Mouse (Mus musculus) intestine, postnatal 0 days (tissue): ENCODE data around the gene Rtn4r. TPM values are rescaled to one million over a fixed set of nuclear protein-coding genes. Genes with fewer than 3 reads are reported as not detected.

Experiments used
- ATAC-seq: fragments of 200-750 bp; cut with Nextera tagmentation; 2 replicates; pipeline ENCODE4 v1.8.0; 2017; ENCODE audit warnings: mild to moderate bottlenecking, moderate TSS enrichment, moderate library complexity
- H3K27ac ChIP-seq: fragments of 300-500 bp; sonication (generic); 2 replicates; pipeline ENCODE4 v1.5.1; 2014; ENCODE audit warnings: mild to moderate bottlenecking, low read depth, low read length, moderate library complexity
- H3K27me3 ChIP-seq: fragments of 300-500 bp; sonication (generic); replicated peaks from 2 replicates; pipeline ENCODE4 v1.6.1; 2014; ENCODE audit warnings: low read length, mixed read lengths; ENCODE audit not compliant: control insufficient read depth, insufficient read depth
- H3K36me3 ChIP-seq: fragments of 300-500 bp; sonication (generic); 2 replicates; pipeline ENCODE4 v1.6.1; 2014; ENCODE audit warnings: mild to moderate bottlenecking, moderate library complexity; ENCODE audit not compliant: control insufficient read depth, insufficient read depth
- H3K4me1 ChIP-seq: fragments of 300-500 bp; sonication (generic); replicated peaks from 2 replicates; pipeline ENCODE4 v1.6.1; 2014; ENCODE audit warnings: antibody characterized with exemption, low read length, mixed read lengths; ENCODE audit not compliant: control insufficient read depth, insufficient read depth
- H3K4me2 ChIP-seq: fragments of 300-500 bp; sonication (generic); replicated peaks from 2 replicates; pipeline ENCODE4 v1.6.1; 2014; ENCODE audit warnings: low read depth, mild to moderate bottlenecking, moderate library complexity
- H3K4me3 ChIP-seq: fragments of 300-500 bp; sonication (generic); 2 replicates; pipeline ENCODE4 v1.5.1; 2014; ENCODE audit warnings: low read depth, low read length
- H3K9ac ChIP-seq: fragments of 300-500 bp; sonication (generic); 2 replicates; pipeline ENCODE4 v1.6.1; 2014; ENCODE audit warnings: mild to moderate bottlenecking, low read depth, low read length
- H3K9me3 ChIP-seq: fragments of 300-500 bp; sonication (generic); 2 replicates; pipeline ENCODE4 v1.6.1; 2016; ENCODE audit warnings: mixed run types; ENCODE audit not compliant: control insufficient read depth
- CTCF ChIP-seq: sonication (generic); IDR thresholded peaks from 2 replicates; pipeline ENCODE4 v1.5.1; 2016; ENCODE audit warnings: low read depth, mild to moderate bottlenecking, control low read depth, antibody characterized with exemption, moderate library complexity
- WGBS: fragments of 180-500 bp; shearing (Covaris S2); extraction: QIAGEN DNeasy Blood & Tissue Kit; methylation state at CpG from one replicate; pipeline ENCODE4 v1.1.7; 2014; 5-methylcytosine and 5-hydroxymethylcytosine counted together
- polyA plus RNA-seq: library from polyadenylated mRNA; unstranded; fragments of >200 nt; fragmentation: Nextera tagmentation; extraction: Ambion mirVana; gene quantifications from 2 replicates; pipeline ENCODE4 v1.2.1, GENCODE M21; 2015

Rtn4r gene
- polyA plus RNA-seq, 1 experiment from 2014 or later, result 1.9 TPM

DNA sequence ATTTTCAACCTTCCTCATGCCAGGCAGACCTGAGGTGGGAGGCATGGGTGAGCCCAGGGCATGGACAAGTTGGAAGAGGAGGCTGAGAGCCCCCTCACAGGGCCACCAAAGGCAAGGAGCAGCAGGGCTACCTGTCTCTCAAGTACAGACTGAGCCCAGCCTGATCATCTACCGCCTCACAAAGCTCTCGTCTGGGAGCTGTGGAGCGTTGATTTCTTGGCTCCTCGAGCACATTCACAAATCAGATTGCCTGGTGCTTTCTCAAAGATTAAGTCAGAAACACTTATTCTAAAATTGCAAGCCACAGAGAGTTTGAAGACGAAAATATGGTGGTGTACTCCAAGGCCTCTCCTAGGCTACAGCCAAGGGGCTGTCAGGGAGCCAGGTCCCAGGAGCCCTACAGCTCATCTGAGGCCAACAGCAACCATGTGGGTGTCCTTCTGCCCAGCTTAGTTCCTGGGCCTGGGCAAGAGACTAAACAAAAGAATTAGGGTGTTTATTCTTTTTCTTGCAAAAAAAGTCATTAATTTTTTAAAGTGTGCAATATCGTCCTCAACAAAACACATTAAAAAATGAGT is 39.3 kb downstream of the Rtn4r start:
- no peaks in the 10 kb centered on the region for H3K27me3 ChIP-seq
- H3K9ac ChIP-seq, result no peak overlapping the region
- no peak overlapping the region for H3K4me3 ChIP-seq
- no peak overlapping the region for H3K4me2 ChIP-seq
- H3K36me3 ChIP-seq, result no peaks in the 10 kb centered on the region
- no peak for TF ChIP-seq CTCF
- no peak overlapping the region for H3K27ac ChIP-seq
- H3K4me1 ChIP-seq, result no peaks in the 10 kb centered on the region
- WGBS, result 79% methylated on average over 6 of the region's 6 CpGs
- ATAC-seq, result no peak
- no peaks in the 10 kb centered on the region for H3K9me3 ChIP-seq

DNA sequence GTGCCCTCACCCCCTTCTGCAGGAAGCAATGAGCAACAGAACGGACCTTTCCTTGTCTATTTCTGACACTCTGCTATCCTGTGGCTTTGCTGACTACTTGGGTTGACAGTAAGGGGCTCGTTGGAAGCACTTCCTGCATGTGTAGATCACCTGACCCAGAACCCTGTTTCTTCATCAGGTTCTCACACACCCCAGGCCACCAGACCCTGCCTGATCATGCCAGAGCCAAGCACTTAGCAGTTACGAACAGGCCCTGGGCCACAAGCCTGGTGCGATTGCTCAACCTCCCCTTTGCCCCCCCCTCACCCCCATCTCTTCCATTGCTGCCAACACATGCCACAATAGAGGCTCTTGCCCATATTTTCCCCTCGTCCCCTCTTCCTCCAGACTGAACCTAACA is 41.7 kb downstream of the Rtn4r start:
- no peak overlapping the region for H3K9ac ChIP-seq

DNA sequence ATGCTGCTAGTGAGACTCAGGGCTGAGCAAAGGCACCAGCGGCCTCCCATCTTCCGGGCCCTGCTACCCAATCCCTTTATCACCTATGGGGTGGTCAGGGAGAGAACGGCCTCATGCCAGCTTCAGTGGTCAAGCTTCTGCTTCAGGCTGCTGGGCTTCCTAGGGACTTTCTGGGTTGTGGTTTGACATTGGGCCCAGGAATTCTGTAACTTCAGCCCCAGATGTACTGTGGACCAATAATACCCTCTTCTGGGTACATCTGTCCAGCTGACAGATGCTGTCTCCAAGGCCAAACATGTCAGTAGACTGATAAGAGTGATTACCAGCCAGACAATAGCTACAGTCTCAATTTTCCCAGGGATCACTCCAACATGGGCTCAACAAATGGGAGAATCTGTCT is 42.3 kb downstream of the Rtn4r start:
- H3K4me2 ChIP-seq, result no peak overlapping the region
- no peaks in the 10 kb centered on the region for H3K27me3 ChIP-seq
- H3K4me3 ChIP-seq, result no peak overlapping the region
- no peaks in the 10 kb centered on the region for H3K36me3 ChIP-seq
- no peak for ATAC-seq
- no peaks in the 10 kb centered on the region for H3K9me3 ChIP-seq
- no peak overlapping the region for H3K27ac ChIP-seq
- no peak overlapping the region for H3K9ac ChIP-seq
- TF ChIP-seq CTCF, result no peak
- H3K4me1 ChIP-seq, result no peaks in the 10 kb centered on the region
- 88% methylated on average over 3 of the region's 3 CpGs for WGBS

More for the DNA sequence above, 41.7 kb downstream of the Rtn4r start:
- 73% methylated on average over 5 of the region's 5 CpGs for WGBS
- no peak for ATAC-seq
- H3K27me3 ChIP-seq, result no peaks in the 10 kb centered on the region
- no peak overlapping the region for H3K27ac ChIP-seq
- H3K4me2 ChIP-seq, result no peak overlapping the region
- no peaks in the 10 kb centered on the region for H3K9me3 ChIP-seq
- no peaks in the 10 kb centered on the region for H3K4me1 ChIP-seq
- no peak overlapping the region for H3K4me3 ChIP-seq
- no peaks in the 10 kb centered on the region for H3K36me3 ChIP-seq
- no peak for TF ChIP-seq CTCF

DNA sequence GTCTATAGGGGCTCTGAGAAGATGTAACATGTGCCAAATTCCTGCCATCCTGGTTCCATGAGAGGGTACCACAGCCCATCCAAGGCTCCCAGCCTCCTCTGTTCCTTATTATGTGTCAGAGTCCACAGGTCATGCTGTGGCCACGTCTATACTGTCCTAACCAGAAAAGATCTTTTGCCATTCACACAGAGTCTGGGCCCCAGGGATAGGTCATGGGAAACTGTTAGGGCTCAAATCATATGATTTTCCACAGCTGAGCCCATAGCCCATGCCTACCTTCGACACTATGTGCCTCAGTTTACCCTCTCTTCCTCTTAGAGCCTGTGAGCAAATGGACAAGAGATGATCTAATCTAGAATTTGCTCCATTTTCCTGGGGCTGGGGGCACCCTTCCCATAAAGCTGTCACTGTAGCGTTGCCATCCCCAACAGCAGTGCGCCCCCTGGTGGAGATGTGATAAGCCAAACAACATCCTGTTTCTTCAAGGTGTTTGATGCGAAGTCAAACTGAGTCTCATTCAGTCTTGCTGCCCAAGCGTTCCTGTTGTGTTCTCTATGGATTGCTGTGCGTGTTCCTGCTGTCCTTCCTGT is 44.9 kb downstream of the Rtn4r start:
- ATAC-seq, result no peak
- Histone ChIP-seq H3K36me3 (no peaks in the 10 kb centered on the region), H3K4me3 (no peak overlapping the region), H3K27me3 (no peaks in the 10 kb centered on the region), H3K4me2 (no peak overlapping the region), H3K9ac (no peak overlapping the region), H3K4me1 (no peaks in the 10 kb centered on the region), H3K27ac (no peak overlapping the region), H3K9me3 (no peaks in the 10 kb centered on the region)
- peak; percentile 99 for TF ChIP-seq CTCF
- WGBS, result 12% methylated on average over 7 of the region's 7 CpGs

DNA sequence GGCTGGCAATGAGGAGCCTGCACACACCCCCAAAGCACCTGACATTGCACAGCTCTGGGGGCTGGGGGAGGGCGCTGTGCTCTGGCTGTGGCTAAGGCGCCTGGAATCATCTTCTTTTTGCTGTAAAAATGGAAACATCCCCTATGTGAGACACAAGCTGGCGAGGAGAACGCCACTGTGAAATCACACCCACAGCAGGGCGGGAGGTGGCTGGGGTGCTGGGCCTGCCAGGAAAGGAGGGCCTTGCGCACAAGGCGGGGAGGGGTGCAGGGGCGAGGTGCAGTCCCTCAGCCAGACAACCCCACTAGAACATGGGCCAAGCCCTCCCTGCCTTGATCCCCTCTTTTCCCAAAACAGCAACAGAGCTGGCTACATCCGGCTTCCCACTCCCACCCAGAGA is 45.8 kb downstream of the Rtn4r start:
- H3K4me3 ChIP-seq, result no peak overlapping the region
- H3K4me2 ChIP-seq, result no peak overlapping the region
- H3K4me1 ChIP-seq, result no peaks in the 10 kb centered on the region
- H3K36me3 ChIP-seq, result no peaks in the 10 kb centered on the region
- no peaks in the 10 kb centered on the region for H3K27me3 ChIP-seq
- ATAC-seq, result no peak
- no peak overlapping the region for H3K27ac ChIP-seq
- 80% methylated on average over 9 of the region's 9 CpGs for WGBS
- H3K9me3 ChIP-seq, result no peaks in the 10 kb centered on the region
- TF ChIP-seq CTCF, result no peak
- H3K9ac ChIP-seq, result no peak overlapping the region

DNA sequence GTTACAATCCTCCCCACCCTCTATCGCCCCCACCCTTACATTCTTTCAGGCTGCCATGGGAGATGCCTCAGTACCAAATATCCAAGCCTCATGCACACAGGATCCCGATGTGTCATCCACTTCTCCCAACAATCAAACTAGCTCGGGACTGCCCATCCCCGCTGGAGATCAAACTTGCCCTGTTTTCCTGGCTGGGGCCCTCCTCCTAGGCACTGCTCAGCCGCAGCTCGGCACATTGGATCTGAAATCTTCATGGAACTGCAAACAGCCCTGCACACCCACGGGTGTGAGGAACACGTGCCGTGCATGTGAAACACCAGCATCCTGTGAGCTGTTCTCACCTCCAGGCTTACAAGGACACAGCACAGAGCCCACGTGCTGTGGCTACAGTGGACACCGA is 46.3 kb downstream of the Rtn4r start:
- no peak overlapping the region for H3K4me3 ChIP-seq
- no peak for ATAC-seq
- no peaks in the 10 kb centered on the region for H3K36me3 ChIP-seq
- no peak overlapping the region for H3K4me2 ChIP-seq
- TF ChIP-seq CTCF, result no peak
- 68% methylated on average over 11 of the region's 11 CpGs for WGBS
- H3K4me1 ChIP-seq, result no peaks in the 10 kb centered on the region
- H3K27me3 ChIP-seq, result no peaks in the 10 kb centered on the region
- H3K9ac ChIP-seq, result no peak overlapping the region
- no peaks in the 10 kb centered on the region for H3K9me3 ChIP-seq
- no peak overlapping the region for H3K27ac ChIP-seq
